Mouse (Mus musculus) MEL (cell line): ENCODE measurements around the gene Tmem30c.

Source experiments
- CTCF ChIP-seq, 3 experiments: IDR thresholded peaks in 2 of 3; conservative IDR thresholded peaks in 1 of 3; 2 replicates each; pipeline ENCODE4 v1.5.1; 2011 to 2012; ENCODE audit warnings: low read length in 3 of 3, low read depth in 2 of 3, mild to moderate bottlenecking in 2 of 3, improper control_type of control experiment in 1 of 3, inconsistent platforms in 1 of 3, mixed read lengths in 1 of 3, moderate library complexity in 1 of 3; ENCODE audit not compliant: control insufficient read depth in 1 of 3, insufficient read depth in 1 of 3, poor library complexity in 1 of 3, severe bottlenecking in 1 of 3
- E2F4 ChIP-seq: IDR thresholded peaks from 2 replicates; pipeline ENCODE4 v1.6.1; 2011; ENCODE audit warnings: low read depth, low read length, improper control_type of control experiment, borderline replicate concordance
- GATA1 ChIP-seq: IDR thresholded peaks from 2 replicates; pipeline ENCODE4 v1.6.1; 2011; ENCODE audit warnings: low read depth, low read length, improper control_type of control experiment
- MAFK ChIP-seq: IDR thresholded peaks from 2 replicates; pipeline ENCODE4 v1.6.1; 2011; ENCODE audit warnings: low read depth, mild to moderate bottlenecking, low read length, improper control_type of control experiment, borderline replicate concordance
- MYB ChIP-seq: IDR thresholded peaks from 2 replicates; pipeline ENCODE4 v1.6.1; 2011; ENCODE audit warnings: mild to moderate bottlenecking, low read depth, low read length, improper control_type of control experiment
- POLR2A ChIP-seq, 2 experiments: IDR thresholded peaks; 2 replicates each; pipeline ENCODE4 v1.6.1; 2011 to 2012; ENCODE audit warnings: low read length in 2 of 2, mild to moderate bottlenecking in 2 of 2, control low read depth in 1 of 2, improper control_type of control experiment in 1 of 2, low read depth in 1 of 2, moderate library complexity in 1 of 2; ENCODE audit not compliant: control insufficient read depth in 1 of 2, insufficient read depth in 1 of 2, poor library complexity in 1 of 2
- SIN3A ChIP-seq: IDR thresholded peaks from 2 replicates; pipeline ENCODE4 v1.6.1; 2012; ENCODE audit warnings: low read length, improper control_type of control experiment, inconsistent platforms
- UBTF ChIP-seq: IDR thresholded peaks from 2 replicates; pipeline ENCODE4 v1.6.1; 2012; ENCODE audit warnings: low read depth, mild to moderate bottlenecking, inconsistent platforms, low read length, improper control_type of control experiment, moderate library complexity, borderline replicate concordance; ENCODE audit not compliant: insufficient read depth
- USF1 ChIP-seq: IDR thresholded peaks from 2 replicates; pipeline ENCODE4 v1.6.1; 2014; ENCODE audit warnings: low read depth, mild to moderate bottlenecking, inconsistent platforms, low read length, improper control_type of control experiment, moderate library complexity
- USF2 ChIP-seq, 2 experiments: IDR thresholded peaks; 2 replicates each; pipeline ENCODE4 v1.6.1; 2011 to 2012; ENCODE audit warnings: improper control_type of control experiment in 2 of 2, low read length in 2 of 2, borderline replicate concordance in 1 of 2, inconsistent platforms in 1 of 2, low read depth in 1 of 2, mild to moderate bottlenecking in 1 of 2; ENCODE audit not compliant: insufficient read depth in 1 of 2
- ZKSCAN1 ChIP-seq: IDR thresholded peaks from 2 replicates; pipeline ENCODE4 v1.6.1; 2012; ENCODE audit warnings: low read depth, mild to moderate bottlenecking, inconsistent platforms, low read length, improper control_type of control experiment, moderate library complexity

- no peak for TF ChIP-seq USF1
- TF ChIP-seq E2F4: no peak
- no peak for TF ChIP-seq ZKSCAN1
- no peak for TF ChIP-seq CTCF (IDR thresholded peaks at IDR 0.05 in 2 of 3, conservative IDR thresholded peaks at IDR 0.05 in 1 of 3; ENCODE audit: control insufficient read depth in 1 of 3, insufficient read depth in 1 of 3, low read depth in 2 of 3, low read length in 3 of 3, poor library complexity in 1 of 3, severe bottlenecking in 1 of 3)
- TF ChIP-seq GATA1: no peak
- no peak for TF ChIP-seq MYB
- no peak for TF ChIP-seq USF2 (IDR thresholded peaks at IDR 0.05; ENCODE audit: borderline replicate concordance in 1 of 2, insufficient read depth in 1 of 2, low read depth in 1 of 2, low read length in 2 of 2)
- TF ChIP-seq POLR2A (IDR thresholded peaks at IDR 0.05; ENCODE audit: control insufficient read depth in 1 of 2, insufficient read depth in 1 of 2, low read depth in 1 of 2, low read length in 2 of 2, poor library complexity in 1 of 2): no peak
- TF ChIP-seq SIN3A: no peak
- TF ChIP-seq MAFK: no peak
- no peak for TF ChIP-seq UBTF
These were observed 56.7 kb downstream of the Tmem30c start for GRCm38 (mm10) chr16:57235871-57236510.
